Mouse (Mus musculus): ENCODE measurements around the gene Ly6g5c.

GRCm38 (mm10) chr17:35083929-35084497, 24.1 kb upstream of the Ly6g5c start:
- TF ChIP-seq EP300 (IDR thresholded peaks at IDR 0.05; ENCODE audit: insufficient read depth, low read depth, low read length) (no peak), POLR2A (IDR thresholded peaks at IDR 0.05; ENCODE audit: insufficient read depth, low read depth, low read length) (no peak), CTCF (IDR thresholded peaks at IDR 0.05) (no peak)

All from heart, adult 2 months (tissue).